In genomic region chr10:85481106-85481505, GRCm38 (mm10) we compare ENCODE assay signal across 12 mouse cellular contexts.
DNase-seq lines count a peak whose midpoint lies in the region; ATAC-seq lines count a peak whose summit lies in the region.
"Had no signal": no experiment of that assay in that cellular context is flagged by ENCODE, and none has a peak within 500 bp of the region (broad histone marks: within the 10 kb centered on the region; RNA-seq: fewer than 3 reads in every experiment).

No protein-coding gene starts in this region.

- H3K9ac ChIP-seq in stomach, embryonic 15.5 days, result no peak overlapping the region
- H3K9ac ChIP-seq in forebrain, embryonic 16.5 days (replicated peaks; ENCODE audit: low read depth, low read length), result no peak overlapping the region
- H3K9ac ChIP-seq: heart, embryonic 13.5 days had no signal

- 7% methylated on average over 3 of the region's 3 CpGs for WGBS in stomach, embryonic 15.5 days
- 40% methylated on average over 3 of the region's 3 CpGs for WGBS in forebrain, embryonic 16.5 days

- H3K4me1 ChIP-seq in stomach, embryonic 15.5 days, result 0 out of 2 replicates have a peak, but pooled peaks cover 2% of the 10 kb centered on the region
- H3K4me1 ChIP-seq in forebrain, embryonic 16.5 days (replicated peaks; ENCODE audit: control insufficient read depth, insufficient read depth, low read length), result peaks cover 19% of the 10 kb centered on the region

- H3K9me3 ChIP-seq in stomach, embryonic 15.5 days, result no peaks in the 10 kb centered on the region
- H3K9me3 ChIP-seq in forebrain, embryonic 16.5 days (ENCODE audit: control insufficient read depth, low read length), result no peaks in the 10 kb centered on the region
- H3K9me3 ChIP-seq: heart, embryonic 13.5 days had no signal

- H3K27me3 ChIP-seq in stomach, embryonic 15.5 days (replicated peaks), result no peaks in the 10 kb centered on the region
- H3K27me3 ChIP-seq in forebrain, embryonic 16.5 days (replicated peaks; ENCODE audit: control insufficient read depth, insufficient read depth, low read length), result no peaks in the 10 kb centered on the region
- H3K27me3 ChIP-seq: heart, embryonic 13.5 days had no signal

- peak; percentile 57 to 65 for DNase-seq in cerebellum, postnatal 10 days
- DNase-seq in lung, adult 18-20 months, result peak; percentile 25 to 34
- no peak for DNase-seq in lung, postnatal 14 days
- peak; percentile 31 for DNase-seq in kidney, postnatal 10 days
- no peak for DNase-seq in cerebellum, postnatal 36 days
- DNase-seq: cerebellum, adult 11-12 months; spleen, adult 18-20 months had no signal

- no peak for ATAC-seq in cerebellum, adult (ENCODE audit: insufficient number of reproducible peaks, low FRiP score, low TSS enrichment)
- ATAC-seq in stomach, embryonic 15.5 days (ENCODE audit: insufficient read depth, low FRiP score, low read depth), result 0 out of 2 replicates have a peak, but pooled peaks have one; percentile 39
- no peak for ATAC-seq in forebrain, embryonic 16.5 days

- H3K4me3 ChIP-seq in stomach, embryonic 15.5 days (replicated peaks), result no peak overlapping the region
- no peak overlapping the region for H3K4me3 ChIP-seq in forebrain, embryonic 16.5 days (replicated peaks; ENCODE audit: low read length)
- H3K4me3 ChIP-seq: erythroblast, embryonic 14.5 days; heart, embryonic 13.5 days had no signal

- H3K27ac ChIP-seq in stomach, embryonic 15.5 days, result no peak overlapping the region
- H3K27ac ChIP-seq in forebrain, embryonic 16.5 days (ENCODE audit: low read length), result no peak overlapping the region
- H3K27ac ChIP-seq: heart, embryonic 13.5 days had no signal

- H3K36me3 ChIP-seq in stomach, embryonic 15.5 days, result no peaks in the 10 kb centered on the region
- no peaks in the 10 kb centered on the region for H3K36me3 ChIP-seq in forebrain, embryonic 16.5 days (ENCODE audit: control insufficient read depth, insufficient read depth)
- H3K36me3 ChIP-seq: heart, embryonic 13.5 days had no signal

- no peak overlapping the region for H3K4me2 ChIP-seq in stomach, embryonic 15.5 days
- no peak overlapping the region for H3K4me2 ChIP-seq in forebrain, embryonic 16.5 days (ENCODE audit: low read length)
- H3K4me2 ChIP-seq: heart, embryonic 13.5 days had no signal

Comparison
In these comparisons a context has a peak if more than half of its experiments do, and no peak if none do; other contexts are left out.
1. DNase-seq: peak in cerebellum, postnatal 10 days (2 of 2), lung, adult 18-20 months (2 of 2) and kidney, postnatal 10 days (single experiment); none in lung, postnatal 14 days (single experiment) and cerebellum, postnatal 36 days (0 of 2).